Mouse (Mus musculus): ENCODE data around the gene Elf4.
A peak's percentile ranks its signal among the peaks of the same experiment; 100 is the strongest.

Gene Elf4

GRCm38 (mm10) chrX:48365836-48366577 lies 96.9 kb downstream of the Elf4 start:
- DNase-seq, result peak; percentile 27 to 34
